Mouse (Mus musculus) embryonic facial prominence, embryonic 13.5 days (tissue): ENCODE data around the gene Gm9040. TPM values are rescaled to one million over a fixed set of nuclear protein-coding genes. Genes with fewer than 3 reads are reported as not detected.
"Not testable (repeated sequence)": the region's sequence is repeated elsewhere in the genome, so short reads cannot be mapped to it uniquely, and the experiment has no call there.

Source experiments
- ATAC-seq: fragments of 200-750 bp; cut with Nextera tagmentation; 2 replicates; pipeline ENCODE4 v1.8.0; 2017; ENCODE audit warnings: low read depth; ENCODE audit not compliant: insufficient number of reproducible peaks, insufficient read depth, low FRiP score, low TSS enrichment
- H3K27ac ChIP-seq: fragments of 300-500 bp; sonication (generic); 2 replicates; pipeline ENCODE4 v1.5.1; 2015; ENCODE audit warnings: moderate library complexity, mild to moderate bottlenecking, inconsistent platforms
- H3K27me3 ChIP-seq: fragments of 300-500 bp; sonication (generic); 2 replicates; pipeline ENCODE4 v1.6.1; 2015; ENCODE audit warnings: mild to moderate bottlenecking, inconsistent platforms
- H3K36me3 ChIP-seq: fragments of 300-500 bp; sonication (generic); 2 replicates; pipeline ENCODE4 v1.6.1; 2015; ENCODE audit warnings: mild to moderate bottlenecking, inconsistent platforms
- H3K4me1 ChIP-seq: fragments of 300-500 bp; sonication (generic); 2 replicates; pipeline ENCODE4 v1.6.1; 2015; ENCODE audit warnings: inconsistent platforms
- H3K4me2 ChIP-seq: fragments of 300-500 bp; sonication (generic); 2 replicates; pipeline ENCODE4 v1.6.1; 2015; ENCODE audit warnings: moderate library complexity, mild to moderate bottlenecking, inconsistent platforms
- H3K4me3 ChIP-seq: fragments of 300-500 bp; sonication (generic); 2 replicates; pipeline ENCODE4 v1.5.1; 2015; ENCODE audit warnings: mild to moderate bottlenecking, inconsistent platforms
- H3K9ac ChIP-seq: fragments of 300-500 bp; sonication (generic); 2 replicates; pipeline ENCODE4 v1.6.1; 2015; ENCODE audit warnings: mild to moderate bottlenecking, inconsistent platforms
- H3K9me3 ChIP-seq: fragments of 300-500 bp; sonication (generic); 2 replicates; pipeline ENCODE4 v1.6.1; 2016; ENCODE audit warnings: inconsistent platforms
- WGBS: fragments of 180-500 bp; shearing (Covaris S2); methylation state at CpG from one replicate; pipeline ENCODE4 v1.1.7; 2015; ENCODE audit warnings: mixed read lengths; 5-methylcytosine and 5-hydroxymethylcytosine counted together
- polyA plus RNA-seq: library from polyadenylated mRNA; unstranded; fragments of >200 nt; fragmentation: Nextera tagmentation; extraction: Ambion mirVana; gene quantifications from 2 replicates; pipeline ENCODE4 v1.2.1, GENCODE M21; 2015

Gene Gm9040
- polyA plus RNA-seq, 1 experiment from 2014 or later = not detected

DNA sequence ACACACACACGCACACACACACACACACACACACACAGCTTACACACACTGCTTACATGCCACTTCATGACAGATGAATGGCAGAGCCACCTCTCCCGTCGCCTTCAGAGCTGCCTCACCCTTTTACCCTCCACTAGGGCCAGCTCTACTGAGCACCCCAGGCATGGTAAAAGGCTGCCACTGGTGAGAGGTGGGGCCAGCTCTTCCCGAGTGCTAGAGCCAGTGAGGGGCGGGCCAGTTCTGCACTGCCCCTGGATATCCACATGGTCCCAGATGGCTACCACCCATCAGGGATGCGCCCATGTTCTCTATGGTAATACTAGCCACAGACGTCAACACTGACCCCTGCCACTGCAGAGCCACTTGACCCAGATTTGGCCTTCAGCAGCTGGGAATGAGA, 44.2 kb downstream of the Gm9040 start:
- H3K9ac ChIP-seq, H3K4me3 ChIP-seq, H3K27me3 ChIP-seq, H3K9me3 ChIP-seq, H3K36me3 ChIP-seq, H3K27ac ChIP-seq, H3K4me1 ChIP-seq, ATAC-seq, H3K4me2 ChIP-seq: not testable (repeated sequence)
- 81% methylated on average over 7 of the region's 7 CpGs for WGBS

- not testable (repeated sequence) for H3K4me3 ChIP-seq, H3K9me3 ChIP-seq, H3K9ac ChIP-seq, ATAC-seq, H3K4me2 ChIP-seq, H3K27ac ChIP-seq, H3K4me1 ChIP-seq, H3K27me3 ChIP-seq, H3K36me3 ChIP-seq
- no CpG with 5 or more reads among the region's 4 CpGs for WGBS
Measured at GRCm38 (mm10) chr10:118278069-118278468, 48.7 kb downstream of the Gm9040 start.

Other genes with a start within 250 kb of the Gm9040 start
- gene Mdm1, start 185.2 kb downstream of the Gm9040 start, polyA plus RNA-seq = 39.6 and 40.8 TPM in 2 replicates
- not detected in 2 replicates for gene Il22, start 122.0 kb downstream of the Gm9040 start, polyA plus RNA-seq
- 0.15 TPM in 1 of 2 replicates, not detected in the other for gene Gm32717, start 86.2 kb downstream of the Gm9040 start, polyA plus RNA-seq
- gene Gm32802, start 68.3 kb downstream of the Gm9040 start, polyA plus RNA-seq = 0.15 TPM in 1 of 2 replicates, not detected in the other
- not detected in 2 replicates for gene Iltifb, start 31.9 kb downstream of the Gm9040 start, polyA plus RNA-seq
- gene Gm9044, start 5.4 kb upstream of the Gm9040 start, polyA plus RNA-seq = not detected in 2 replicates
- 0.21 TPM in 1 of 2 replicates, not detected in the other for gene Gm9045, start 10.9 kb upstream of the Gm9040 start, polyA plus RNA-seq
- not detected in 2 replicates for gene Gm9046, start 16.3 kb upstream of the Gm9040 start, polyA plus RNA-seq
- not detected in 2 replicates for gene Gm9048, start 21.7 kb upstream of the Gm9040 start, polyA plus RNA-seq
- 0.21 TPM in 1 of 2 replicates, not detected in the other for gene Gm9049, start 27.1 kb upstream of the Gm9040 start, polyA plus RNA-seq
- gene Ifng, start 114.1 kb upstream of the Gm9040 start, polyA plus RNA-seq = not detected in 2 replicates